Mouse (Mus musculus): ENCODE measurements around the gene 1700025G04Rik. TPM values are rescaled to one million over a fixed set of nuclear protein-coding genes. Genes with fewer than 3 reads are reported as not detected.
A peak's percentile ranks its signal among the peaks of the same experiment; 100 is the strongest.

1700025G04Rik gene
- total and polyA plus RNA-seq, 3 experiments: 1.5 to 19.5 (median 12.8) TPM

GRCm38 (mm10) chr1:151947571-151947970 lies 142.4 kb downstream of the 1700025G04Rik start:
- dilution Hi-C loops (cut with MboI; ENCODE audit: extremely low pct_ligation_motif_present, extremely low pct_unique_long_range_greater_than_20kb, low sequenced_read_pairs) (no loop called here), in situ Hi-C loops (cut with MboI; ENCODE audit: low pct_ligation_motif_present, low pct_unique_long_range_greater_than_20kb, low sequenced_read_pairs) (no loop called here)
- no peaks in the 10 kb centered on the region for H3K36me3 ChIP-seq (replicated peaks in 1 of 2; ENCODE audit: control insufficient read depth in 1 of 2, insufficient read depth in 1 of 2, low read length in 1 of 2)
- no peak for DNase-seq (ENCODE audit: extremely low read depth)
- TF ChIP-seq ELF1 (IDR thresholded peaks at IDR 0.05; ENCODE audit: low read depth, low read length): no peak
- no peak for TF ChIP-seq RAD21 (IDR thresholded peaks at IDR 0.05; ENCODE audit: low read depth, low read length)
- no peak for TF ChIP-seq ZMIZ1 (IDR thresholded peaks at IDR 0.05; ENCODE audit: low read depth, low read length)
- no peak for TF ChIP-seq SMC3 (IDR thresholded peaks at IDR 0.05; ENCODE audit: low read depth, low read length)
- no peak for TF ChIP-seq GABPA (IDR thresholded peaks at IDR 0.05; ENCODE audit: insufficient replicate concordance, low read depth, low read length)
- no peak for TF ChIP-seq TCF12 (IDR thresholded peaks at IDR 0.05; ENCODE audit: low read depth, low read length)
- no peak for TF ChIP-seq UBTF (IDR thresholded peaks at IDR 0.05; ENCODE audit: low read depth, low read length)
- no peak for TF ChIP-seq HCFC1 (IDR thresholded peaks at IDR 0.05; ENCODE audit: low read depth, low read length)
- no peak for TF ChIP-seq MAX (IDR thresholded peaks at IDR 0.05; ENCODE audit: low read length)
- TF ChIP-seq PAX5 (IDR thresholded peaks at IDR 0.05; ENCODE audit: low read length): no peak
- TF ChIP-seq CHD2 (IDR thresholded peaks at IDR 0.05; ENCODE audit: low read length): no peak
- no peak for TF ChIP-seq MYC (IDR thresholded peaks at IDR 0.05; ENCODE audit: low read depth, low read length)
- no peak for TF ChIP-seq ZC3H11A (IDR thresholded peaks at IDR 0.05; ENCODE audit: low read depth, low read length)
- TF ChIP-seq POLR2A (IDR thresholded peaks at IDR 0.05; ENCODE audit: low read depth, low read length): no peak
- TF ChIP-seq CTCF (conservative IDR thresholded peaks at IDR 0.05 in 1 of 2, IDR thresholded peaks at IDR 0.05 in 1 of 2; ENCODE audit: low read depth in 2 of 2, low read length in 2 of 2): no peak
- TF ChIP-seq ZKSCAN1 (IDR thresholded peaks at IDR 0.05; ENCODE audit: borderline replicate concordance, low read depth, low read length): no peak
- TF ChIP-seq BHLHE40 (IDR thresholded peaks at IDR 0.05; ENCODE audit: low read depth, low read length): no peak
- no peak overlapping the region for H3K9ac ChIP-seq (ENCODE audit: insufficient read depth, low read depth)
- H3K27me3 ChIP-seq (replicated peaks): no peaks in the 10 kb centered on the region
- H3K27ac ChIP-seq (ENCODE audit: insufficient read depth, low read depth): no peak overlapping the region
- no peaks in the 10 kb centered on the region for H3K9me3 ChIP-seq (replicated peaks; ENCODE audit: low read length)
- H3K4me3 ChIP-seq (replicated peaks in 1 of 3; ENCODE audit: low read depth in 2 of 3, low read length in 2 of 3, poor library complexity in 1 of 3): no peak overlapping the region
- peaks cover 0 to 23% of the 10 kb centered on the region in 2 experiments; a peak in 3 of 4 replicates for H3K4me1 ChIP-seq (ENCODE audit: control insufficient read depth in 1 of 2, insufficient read depth in 2 of 2)
- no peaks in the 10 kb centered on the region for H3K79me2 ChIP-seq (replicated peaks; ENCODE audit: control insufficient read depth, extremely low read depth, insufficient read depth, poor library complexity, severe bottlenecking)
- H3K4me2 ChIP-seq (ENCODE audit: insufficient read depth, low read depth, poor library complexity, severe bottlenecking): no peak overlapping the region

DNA sequence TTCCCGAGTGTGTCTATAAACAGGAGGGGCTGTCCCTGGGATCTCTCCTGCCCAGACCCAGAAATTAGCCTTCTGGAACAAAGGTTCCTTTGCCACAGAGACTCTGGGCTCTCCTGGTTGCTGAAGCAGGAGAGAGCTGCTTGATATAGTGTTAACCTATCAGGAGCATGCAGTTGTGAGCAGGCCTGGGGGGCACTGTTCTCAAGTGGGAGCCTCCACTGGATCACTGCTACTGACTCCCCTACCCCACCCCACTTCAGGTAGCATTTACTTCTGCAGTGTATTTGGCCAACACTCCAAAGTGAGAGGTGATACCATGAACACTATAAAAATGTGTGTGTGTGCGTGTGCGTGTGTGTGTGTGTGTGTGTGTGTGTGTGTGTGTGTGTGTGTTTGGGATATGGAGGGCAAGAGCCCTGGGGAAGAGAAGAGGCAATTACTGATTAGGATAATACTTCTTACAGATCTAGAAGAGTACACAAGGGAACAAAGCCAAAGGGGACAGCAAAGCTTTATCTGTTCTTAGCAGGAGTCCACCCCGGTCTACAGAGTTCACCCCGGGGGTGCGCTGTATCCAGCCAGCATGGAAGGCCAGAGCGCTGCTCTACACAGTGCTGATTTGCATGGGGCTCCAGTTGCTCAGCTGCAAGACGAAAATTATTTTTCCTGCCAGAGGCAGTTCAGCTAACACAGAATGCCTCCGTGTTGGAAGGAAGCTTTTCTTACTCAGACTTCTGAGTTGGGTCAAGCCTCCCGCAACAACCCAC lies 145.3 kb downstream of the 1700025G04Rik start:
- Histone ChIP-seq H3K4me3 (replicated peaks in 1 of 3; ENCODE audit: low read depth in 2 of 3, low read length in 2 of 3, poor library complexity in 1 of 3) (no peak overlapping the region), H3K79me2 (replicated peaks; ENCODE audit: control insufficient read depth, extremely low read depth, insufficient read depth, poor library complexity, severe bottlenecking) (no peaks in the 10 kb centered on the region), H3K36me3 (replicated peaks in 1 of 2; ENCODE audit: control insufficient read depth in 1 of 2, insufficient read depth in 1 of 2, low read length in 1 of 2) (no peaks in the 10 kb centered on the region), H3K27me3 (replicated peaks) (no peaks in the 10 kb centered on the region), H3K4me1 (ENCODE audit: control insufficient read depth in 1 of 2, insufficient read depth in 2 of 2) (peaks cover 0 to 27% of the 10 kb centered on the region in 2 experiments; a peak in 3 of 4 replicates), H3K27ac (ENCODE audit: insufficient read depth, low read depth) (no peak overlapping the region), H3K9ac (ENCODE audit: insufficient read depth, low read depth) (no peak overlapping the region), H3K4me2 (ENCODE audit: insufficient read depth, low read depth, poor library complexity, severe bottlenecking) (no peak overlapping the region), H3K9me3 (replicated peaks; ENCODE audit: low read length) (no peaks in the 10 kb centered on the region)
- in situ Hi-C loops (cut with MboI; ENCODE audit: low pct_ligation_motif_present, low pct_unique_long_range_greater_than_20kb, low sequenced_read_pairs): no loop called here
- DNase-seq (ENCODE audit: extremely low read depth): peak; percentile 10
- dilution Hi-C loops (cut with MboI; ENCODE audit: extremely low pct_ligation_motif_present, extremely low pct_unique_long_range_greater_than_20kb, low sequenced_read_pairs): no loop called here
- TF ChIP-seq NRF1 (IDR thresholded peaks at IDR 0.05; ENCODE audit: low read depth, low read length) (no peak), MEF2A (IDR thresholded peaks at IDR 0.05; ENCODE audit: borderline replicate concordance, low read depth, low read length) (no peak), TBP (conservative IDR thresholded peaks at IDR 0.05; ENCODE audit: low read depth, low read length) (no peak), SMC3 (IDR thresholded peaks at IDR 0.05; ENCODE audit: low read depth, low read length) (no peak), ZKSCAN1 (IDR thresholded peaks at IDR 0.05; ENCODE audit: borderline replicate concordance, low read depth, low read length) (no peak), CHD2 (IDR thresholded peaks at IDR 0.05; ENCODE audit: low read length) (no peak), ZMIZ1 (IDR thresholded peaks at IDR 0.05; ENCODE audit: low read depth, low read length) (no peak), CHD1 (IDR thresholded peaks at IDR 0.05; ENCODE audit: low read depth, low read length) (no peak), UBTF (IDR thresholded peaks at IDR 0.05; ENCODE audit: low read depth, low read length) (no peak)
